Mouse (Mus musculus) MN1 (cell line): ENCODE data around the gene Aspg.

Experiments used
- DNase-seq: peaks from one replicate; pipeline ENCODE4 v3.0.0-alpha.2; 2016; ENCODE audit warnings: low spot score

The Aspg gene

GRCm38 (mm10) chr12:112151244-112151979 lies 44.9 kb downstream of the Aspg start:
- no peak for DNase-seq

GRCm38 (mm10) chr12:112151980-112152362 lies 45.5 kb downstream of the Aspg start:
- DNase-seq = no peak

GRCm38 (mm10) chr12:112153597-112153996 lies 47.1 kb downstream of the Aspg start:
- DNase-seq = no peak

- no peak for DNase-seq
These were observed 48.0 kb downstream of the Aspg start for GRCm38 (mm10) chr12:112154476-112154875.

- peak; percentile 86 for DNase-seq
These were observed 49.0 kb downstream of the Aspg start for GRCm38 (mm10) chr12:112155218-112156051.

- DNase-seq = no peak
These were observed 50.3 kb downstream of the Aspg start for GRCm38 (mm10) chr12:112156804-112157203.

- no peak for DNase-seq
These were observed 51.8 kb downstream of the Aspg start for GRCm38 (mm10) chr12:112158246-112158645.

GRCm38 (mm10) chr12:112158784-112159183 lies 52.3 kb downstream of the Aspg start:
- no peak for DNase-seq

GRCm38 (mm10) chr12:112163981-112164839 lies 57.7 kb downstream of the Aspg start:
- no peak for DNase-seq

- no peak for DNase-seq
These were observed 58.4 kb downstream of the Aspg start for GRCm38 (mm10) chr12:112164840-112165219.

GRCm38 (mm10) chr12:112169240-112169639 lies 62.8 kb downstream of the Aspg start:
- DNase-seq = peak; percentile 89

- no peak for DNase-seq
These were observed 64.4 kb downstream of the Aspg start for GRCm38 (mm10) chr12:112170671-112171574.

GRCm38 (mm10) chr12:112171657-112172056 lies 65.2 kb downstream of the Aspg start:
- no peak for DNase-seq

- no peak for DNase-seq
These were observed 65.7 kb downstream of the Aspg start for GRCm38 (mm10) chr12:112172214-112172613.
